Comparison of ENCODE assay signal across 1 mouse cellular context in genomic region chr2:131170936-131171335, GRCm38 (mm10).
TF ChIP-seq lines count a peak whose summit lies in the region.

No protein-coding gene starts in this region.

TF ChIP-seq in MEL, 35 proteins besides CTCF, POLR2A, EP300 and RAD21:
- TF ChIP-seq RCOR1 (IDR thresholded peaks at IDR 0.05; ENCODE audit: low read depth, low read length): no peak
- TF ChIP-seq E2F4 (IDR thresholded peaks at IDR 0.05; ENCODE audit: borderline replicate concordance, low read depth, low read length): no peak
- no peak for TF ChIP-seq ELF1 (IDR thresholded peaks at IDR 0.05; ENCODE audit: low read depth, low read length)
- TF ChIP-seq ZNF384 (IDR thresholded peaks at IDR 0.05; ENCODE audit: low read depth, low read length): no peak
- no peak for TF ChIP-seq GATA1 (IDR thresholded peaks at IDR 0.05; ENCODE audit: low read depth, low read length)
- TF ChIP-seq TAL1 (IDR thresholded peaks at IDR 0.05; ENCODE audit: low read length): 0 out of 2 replicates have a peak, but pooled peaks have one; percentile 2
- TF ChIP-seq GABPA (IDR thresholded peaks at IDR 0.05; ENCODE audit: low read depth, low read length): no peak
